Mouse (Mus musculus): ENCODE results near the gene Fos. TPM values are rescaled to one million over a fixed set of nuclear protein-coding genes. Genes with fewer than 3 reads are reported as not detected.

Fos gene
- total and polyA plus RNA-seq, 2 experiments from 2014 or later: 1.6 to 18.5 TPM

DNA sequence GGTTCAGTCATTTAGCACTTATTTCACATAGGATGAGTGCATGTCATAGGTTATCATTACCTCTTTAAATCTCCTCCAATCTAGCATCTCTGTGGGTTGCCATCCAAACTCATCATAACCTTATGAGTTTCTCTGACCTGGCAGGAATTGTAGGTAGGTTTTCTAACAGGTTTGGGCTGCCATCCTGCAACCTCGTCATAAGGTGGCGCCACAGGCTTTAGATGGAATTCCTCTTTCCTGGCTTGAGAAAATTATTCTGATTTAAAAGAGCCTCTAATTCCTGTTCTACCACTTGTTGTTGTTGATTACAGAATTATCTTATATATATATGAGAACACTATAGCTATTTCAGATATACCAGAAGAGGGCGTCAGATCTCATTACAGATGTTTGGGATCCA, 34.5 kb downstream of the Fos start:
- ATAC-seq (ENCODE audit: insufficient read depth, low read depth) (no peak), DNase-seq (ENCODE audit: low spot score) (no peak)
- H3K4me1 ChIP-seq (ENCODE audit: control insufficient read depth, insufficient read depth): no peaks in the 10 kb centered on the region

DNA sequence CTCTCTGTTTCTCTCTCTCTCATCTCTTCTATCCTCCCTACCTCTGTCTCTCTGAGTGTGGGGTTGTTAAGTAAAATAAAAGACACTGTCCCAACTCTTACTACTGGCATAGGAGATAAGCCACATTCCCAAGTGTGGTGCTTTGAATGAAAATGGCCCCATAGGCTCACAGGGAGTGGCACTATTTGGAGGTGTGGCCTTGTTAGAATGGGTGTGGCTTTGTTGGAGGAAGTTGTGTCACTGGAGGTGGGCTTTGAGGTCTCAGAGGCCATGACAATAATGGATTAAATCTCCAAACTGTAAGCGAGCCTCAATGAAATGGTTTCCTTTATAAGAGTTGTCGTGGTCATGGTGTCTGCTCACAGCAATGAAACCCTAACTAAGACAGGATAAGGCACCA, 36.3 kb downstream of the Fos start:
- TF ChIP-seq CTCF (IDR thresholded peaks at IDR 0.05; ENCODE audit: low read depth) (no peak), EP300 (IDR thresholded peaks at IDR 0.05; ENCODE audit: low read depth) (no peak)
- H3K27me3 ChIP-seq (ENCODE audit: control insufficient read depth, insufficient read depth, low read length): no peaks in the 10 kb centered on the region
- H3K27ac ChIP-seq (ENCODE audit: low read depth): no peak overlapping the region
- H3K4me3 ChIP-seq (ENCODE audit: low read depth, low read length): no peak overlapping the region
- no peak overlapping the region for H3K4me2 ChIP-seq (ENCODE audit: low read depth, low read length)
- no peaks in the 10 kb centered on the region for H3K4me1 ChIP-seq (ENCODE audit: control insufficient read depth, insufficient read depth)
- WGBS: 90% methylated on average over 2 of the region's 2 CpGs
- 0 out of 2 replicates have a peak, but pooled peaks cover 1% of the 10 kb centered on the region for H3K9me3 ChIP-seq (replicated peaks; ENCODE audit: control insufficient read depth, low read length)
- DNase-seq (ENCODE audit: low spot score) (no peak), ATAC-seq (ENCODE audit: insufficient read depth, low read depth) (no peak)
- no peaks in the 10 kb centered on the region for H3K36me3 ChIP-seq (replicated peaks; ENCODE audit: control insufficient read depth, insufficient read depth, low read length)
- no peak overlapping the region for H3K9ac ChIP-seq (replicated peaks; ENCODE audit: low read depth, low read length)

More for the DNA sequence above, 34.5 kb downstream of the Fos start:
- no peaks in the 10 kb centered on the region for H3K27me3 ChIP-seq (ENCODE audit: control insufficient read depth, insufficient read depth, low read length)
- 26% methylated on average over 3 of the region's 3 CpGs for WGBS
- H3K9me3 ChIP-seq (replicated peaks; ENCODE audit: control insufficient read depth, low read length): 0 out of 2 replicates have a peak, but pooled peaks cover 5% of the 10 kb centered on the region
- H3K27ac ChIP-seq (ENCODE audit: low read depth): no peak overlapping the region
- no peak overlapping the region for H3K4me2 ChIP-seq (ENCODE audit: low read depth, low read length)
- H3K9ac ChIP-seq (replicated peaks; ENCODE audit: low read depth, low read length): no peak overlapping the region
- TF ChIP-seq EP300 (IDR thresholded peaks at IDR 0.05; ENCODE audit: low read depth): no peak
- TF ChIP-seq CTCF (IDR thresholded peaks at IDR 0.05; ENCODE audit: low read depth): peak; percentile 62
- H3K4me3 ChIP-seq (ENCODE audit: low read depth, low read length): no peak overlapping the region
- no peaks in the 10 kb centered on the region for H3K36me3 ChIP-seq (replicated peaks; ENCODE audit: control insufficient read depth, insufficient read depth, low read length)

DNA sequence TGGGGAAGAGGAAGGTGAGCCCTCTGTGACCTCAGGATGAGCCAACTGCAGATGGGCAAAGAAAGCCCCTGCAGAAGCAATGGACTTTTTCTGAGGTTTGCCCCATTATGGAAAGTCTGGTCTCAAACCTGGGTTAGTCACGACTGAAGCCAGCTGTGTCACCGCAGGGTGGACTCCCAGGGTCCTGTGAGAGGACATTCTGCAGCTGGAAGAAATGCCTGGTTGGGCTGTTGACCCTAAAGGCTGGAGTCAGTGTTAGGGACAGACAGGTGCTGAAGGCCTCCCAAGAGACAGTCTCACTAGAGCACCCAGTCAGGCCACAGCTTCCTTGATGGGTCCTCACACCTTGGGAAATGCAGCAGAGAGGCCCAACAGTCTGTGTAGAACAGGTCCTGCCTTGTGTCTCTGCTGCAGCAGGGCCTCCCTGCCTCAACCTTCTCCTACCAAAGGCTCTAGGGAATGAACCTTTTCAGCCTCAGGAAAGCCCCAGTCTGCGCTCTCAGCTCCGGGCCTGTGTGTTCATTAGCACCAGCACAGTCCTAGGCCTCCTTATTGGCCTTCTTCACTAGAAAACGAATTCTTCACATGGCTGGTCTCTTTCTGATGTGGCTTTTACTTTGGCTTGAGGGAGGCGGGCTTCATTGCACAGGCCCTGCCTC, 40.2 kb downstream of the Fos start:
- WGBS: 80% methylated on average over 6 of the region's 6 CpGs
- Histone ChIP-seq H3K36me3 (replicated peaks; ENCODE audit: control insufficient read depth, insufficient read depth, low read length) (no peaks in the 10 kb centered on the region), H3K9me3 (replicated peaks; ENCODE audit: control insufficient read depth, low read length) (no peaks in the 10 kb centered on the region), H3K27ac (ENCODE audit: low read depth) (no peak overlapping the region), H3K4me2 (ENCODE audit: low read depth, low read length) (no peak overlapping the region), H3K4me1 (ENCODE audit: control insufficient read depth, insufficient read depth) (no peaks in the 10 kb centered on the region), H3K27me3 (ENCODE audit: control insufficient read depth, insufficient read depth, low read length) (no peaks in the 10 kb centered on the region), H3K4me3 (ENCODE audit: low read depth, low read length) (no peak overlapping the region), H3K9ac (replicated peaks; ENCODE audit: low read depth, low read length) (no peak overlapping the region)
- DNase-seq (ENCODE audit: low spot score) (no peak), ATAC-seq (ENCODE audit: insufficient read depth, low read depth) (no peak)
- TF ChIP-seq EP300 (IDR thresholded peaks at IDR 0.05; ENCODE audit: low read depth) (no peak), CTCF (IDR thresholded peaks at IDR 0.05; ENCODE audit: low read depth) (no peak)

DNA sequence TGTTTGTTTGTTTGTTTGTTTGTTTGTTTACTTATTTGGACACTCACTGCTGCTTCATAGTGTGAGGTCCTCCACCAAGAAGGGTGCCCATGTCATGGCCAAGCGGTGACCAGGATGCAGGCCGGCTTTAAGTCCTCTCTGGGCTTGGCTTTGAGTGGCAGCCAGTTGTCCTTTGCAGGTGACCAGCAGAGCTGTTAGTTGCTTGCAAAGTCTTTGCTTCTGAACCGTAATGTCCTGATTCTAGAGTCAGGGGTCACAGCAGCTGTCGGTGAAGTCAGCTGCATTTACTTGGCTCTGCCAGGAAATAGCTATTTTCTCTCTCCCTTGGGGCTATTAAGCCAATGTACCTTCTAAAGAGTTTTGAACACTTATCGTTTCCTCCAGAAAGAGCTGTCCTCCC, 41.3 kb downstream of the Fos start:
- TF ChIP-seq EP300 (IDR thresholded peaks at IDR 0.05; ENCODE audit: low read depth) (no peak), CTCF (IDR thresholded peaks at IDR 0.05; ENCODE audit: low read depth) (no peak)
- Histone ChIP-seq H3K27ac (ENCODE audit: low read depth) (no peak overlapping the region), H3K9me3 (replicated peaks; ENCODE audit: control insufficient read depth, low read length) (no peaks in the 10 kb centered on the region), H3K4me1 (ENCODE audit: control insufficient read depth, insufficient read depth) (no peaks in the 10 kb centered on the region), H3K9ac (replicated peaks; ENCODE audit: low read depth, low read length) (no peak overlapping the region), H3K4me2 (ENCODE audit: low read depth, low read length) (no peak overlapping the region), H3K36me3 (replicated peaks; ENCODE audit: control insufficient read depth, insufficient read depth, low read length) (no peaks in the 10 kb centered on the region), H3K27me3 (ENCODE audit: control insufficient read depth, insufficient read depth, low read length) (no peaks in the 10 kb centered on the region), H3K4me3 (ENCODE audit: low read depth, low read length) (no peak overlapping the region)
- DNase-seq (ENCODE audit: low spot score) (no peak), ATAC-seq (ENCODE audit: insufficient read depth, low read depth) (no peak)
- WGBS: 69% methylated on average over 5 of the region's 5 CpGs

DNA sequence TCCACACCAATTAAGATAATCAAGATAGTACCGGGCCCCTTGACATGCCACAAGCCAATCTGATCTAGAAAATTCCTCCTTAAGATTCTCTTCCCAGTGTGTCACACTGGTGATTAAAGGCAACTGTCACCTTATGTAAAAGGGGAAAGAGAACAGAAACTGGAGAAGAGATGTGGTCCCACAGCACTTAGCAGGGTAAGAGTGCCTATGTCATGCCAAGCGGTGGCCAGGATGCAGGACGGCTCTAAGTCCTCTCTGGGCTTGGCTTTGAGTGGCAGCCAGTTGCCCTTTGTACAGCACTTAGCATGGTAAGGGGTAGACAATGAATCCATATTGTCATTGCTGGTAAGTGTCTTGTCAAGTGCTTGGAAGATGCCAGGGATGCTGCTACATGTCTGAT, 42.2 kb downstream of the Fos start:
- 56% methylated on average over 3 of the region's 3 CpGs for WGBS
- no peak overlapping the region for H3K4me3 ChIP-seq (ENCODE audit: low read depth, low read length)
- H3K4me1 ChIP-seq (ENCODE audit: control insufficient read depth, insufficient read depth): no peaks in the 10 kb centered on the region
- H3K36me3 ChIP-seq (replicated peaks; ENCODE audit: control insufficient read depth, insufficient read depth, low read length): no peaks in the 10 kb centered on the region
- H3K9ac ChIP-seq (replicated peaks; ENCODE audit: low read depth, low read length): no peak overlapping the region
- ATAC-seq (ENCODE audit: insufficient read depth, low read depth) (no peak), DNase-seq (ENCODE audit: low spot score) (no peak)
- no peaks in the 10 kb centered on the region for H3K27me3 ChIP-seq (ENCODE audit: control insufficient read depth, insufficient read depth, low read length)
- no peak overlapping the region for H3K4me2 ChIP-seq (ENCODE audit: low read depth, low read length)
- TF ChIP-seq EP300 (IDR thresholded peaks at IDR 0.05; ENCODE audit: low read depth): no peak
- no peak for TF ChIP-seq CTCF (IDR thresholded peaks at IDR 0.05; ENCODE audit: low read depth)
- no peaks in the 10 kb centered on the region for H3K9me3 ChIP-seq (replicated peaks; ENCODE audit: control insufficient read depth, low read length)
- H3K27ac ChIP-seq (ENCODE audit: low read depth): no peak overlapping the region

DNA sequence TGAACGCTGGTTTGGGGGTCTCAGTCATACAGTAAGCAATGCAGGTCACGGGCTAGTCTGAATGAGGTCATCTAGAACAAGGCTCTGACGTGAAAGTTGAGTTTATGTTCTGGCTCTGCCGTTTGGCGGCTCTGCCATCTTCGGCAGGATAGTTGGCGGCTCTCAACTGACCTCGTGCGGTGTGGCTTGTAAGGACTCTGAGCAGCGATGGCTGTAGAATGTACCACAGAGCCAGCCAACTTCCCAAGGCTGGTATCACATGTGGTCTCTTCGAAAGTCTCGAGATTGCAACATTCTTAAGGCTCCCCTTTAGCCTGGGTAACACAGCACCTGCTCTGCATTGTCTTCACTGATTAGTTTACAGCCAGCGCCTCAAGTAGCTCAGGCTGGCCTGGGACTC, 43.6 kb downstream of the Fos start:
- Histone ChIP-seq H3K4me1 (ENCODE audit: control insufficient read depth, insufficient read depth) (no peaks in the 10 kb centered on the region), H3K27ac (ENCODE audit: low read depth) (no peak overlapping the region), H3K27me3 (ENCODE audit: control insufficient read depth, insufficient read depth, low read length) (no peaks in the 10 kb centered on the region), H3K9ac (replicated peaks; ENCODE audit: low read depth, low read length) (no peak overlapping the region), H3K4me2 (ENCODE audit: low read depth, low read length) (no peak overlapping the region), H3K9me3 (replicated peaks; ENCODE audit: control insufficient read depth, low read length) (no peaks in the 10 kb centered on the region), H3K36me3 (replicated peaks; ENCODE audit: control insufficient read depth, insufficient read depth, low read length) (no peaks in the 10 kb centered on the region), H3K4me3 (ENCODE audit: low read depth, low read length) (no peak overlapping the region)
- 86% methylated on average over 13 of the region's 13 CpGs for WGBS
- ATAC-seq (ENCODE audit: insufficient read depth, low read depth): no peak
- no peak for DNase-seq (ENCODE audit: low spot score)
- no peak for TF ChIP-seq EP300 (IDR thresholded peaks at IDR 0.05; ENCODE audit: low read depth)
- no peak for TF ChIP-seq CTCF (IDR thresholded peaks at IDR 0.05; ENCODE audit: low read depth)
